Mouse (Mus musculus) thymus, adult 2 months (tissue): ENCODE results near the gene Olfr961. TPM values are rescaled to one million over a fixed set of nuclear protein-coding genes. Genes with fewer than 3 reads are reported as not detected.

Experiments
- DNase-seq: peaks from one replicate; pipeline ENCODE4 v3.0.0; 2021
- H3K27ac ChIP-seq: fragments of 200-500 bp; 2 replicates; pipeline ENCODE4 v1.5.1; 2012; ENCODE audit warnings: low read length, control low read depth; ENCODE audit not compliant: control insufficient read depth, insufficient read depth
- H3K27me3 ChIP-seq: fragments of 200-500 bp; 2 replicates; pipeline ENCODE4 v1.6.1; 2012; ENCODE audit warnings: mild to moderate bottlenecking, low read length, moderate library complexity, mixed read lengths; ENCODE audit not compliant: control insufficient read depth, insufficient read depth
- H3K36me3 ChIP-seq: fragments of 200-500 bp; 2 replicates; pipeline ENCODE4 v1.6.1; 2012; ENCODE audit warnings: mild to moderate bottlenecking, low read length, moderate library complexity; ENCODE audit not compliant: control insufficient read depth, insufficient read depth
- H3K4me1 ChIP-seq: fragments of 200-500 bp; replicated peaks from 2 replicates; pipeline ENCODE4 v1.6.1; 2012; ENCODE audit warnings: low read length; ENCODE audit not compliant: control insufficient read depth, insufficient read depth
- H3K4me3 ChIP-seq: fragments of 200-500 bp; 2 replicates; pipeline ENCODE4 v1.5.1; 2012; ENCODE audit warnings: mild to moderate bottlenecking, low read length, control low read depth, moderate library complexity; ENCODE audit not compliant: control insufficient read depth, insufficient read depth
- CTCF ChIP-seq: fragments of 200-500 bp; IDR thresholded peaks from 2 replicates; pipeline ENCODE4 v1.5.1; 2012; ENCODE audit warnings: mild to moderate bottlenecking, control low read depth, low read length, moderate library complexity, borderline replicate concordance; ENCODE audit not compliant: control insufficient read depth, poor library complexity, insufficient read depth; ENCODE audit errors: extremely low read depth
- POLR2A ChIP-seq: fragments of 200-500 bp; IDR thresholded peaks from 2 replicates; pipeline ENCODE4 v1.6.1; 2012; ENCODE audit warnings: mild to moderate bottlenecking, low read length, control low read depth, moderate library complexity; ENCODE audit not compliant: control insufficient read depth, poor library complexity, insufficient read depth; ENCODE audit errors: extremely low read depth
- WGBS: fragments of 180-500 bp; shearing (Covaris S2); methylation state at CpG from one replicate; pipeline ENCODE4 v1.1.7; 2018; 5-methylcytosine and 5-hydroxymethylcytosine counted together
- polyA plus RNA-seq: library from polyadenylated mRNA; depleted of rRNA; stranded (reverse); fragments of >200 nt; gene quantifications from 2 replicates; pipeline ENCODE4 v1.2.3, GENCODE M21; 2012; rRNA removed

Gene Olfr961
- polyA plus RNA-seq, result not detected in 2 replicates

- no peak for DNase-seq
- no peaks in the 10 kb centered on the region for H3K36me3 ChIP-seq
- H3K27ac ChIP-seq, result no peak within 1 kb of the TSS
- TF ChIP-seq POLR2A (no peak), CTCF (no peak)
- no peaks in the 10 kb centered on the region for H3K4me1 ChIP-seq
- no peaks in the 10 kb centered on the region for H3K27me3 ChIP-seq
- no peak within 1 kb of the TSS for H3K4me3 ChIP-seq
These were observed at the start of gene Olfr961 for GRCm38 (mm10) chr9:39644785-39645184. TSS of gene Olfr961 (plus strand) at chr9:39645085.

- DNase-seq, result no peak
- WGBS, result 6% methylated on average over 19 of the region's 19 CpGs
- Histone ChIP-seq H3K4me1 (no peaks in the 10 kb centered on the region), H3K27me3 (no peaks in the 10 kb centered on the region), H3K36me3 (no peaks in the 10 kb centered on the region), H3K4me3 (no peak overlapping the region), H3K27ac (no peak overlapping the region)
- TF ChIP-seq CTCF, result no peak
- no peak for TF ChIP-seq POLR2A
These were observed 42.2 kb upstream of the Olfr961 start for GRCm38 (mm10) chr9:39602536-39603332.

- Histone ChIP-seq H3K4me3 (no peak overlapping the region), H3K36me3 (no peaks in the 10 kb centered on the region), H3K27me3 (no peaks in the 10 kb centered on the region), H3K27ac (no peak overlapping the region), H3K4me1 (no peaks in the 10 kb centered on the region)
- 9% methylated on average over 9 of the region's 9 CpGs for WGBS
- TF ChIP-seq CTCF (no peak), POLR2A (no peak)
- no peak for DNase-seq
These were observed 41.5 kb upstream of the Olfr961 start for GRCm38 (mm10) chr9:39603333-39603845.

GRCm38 (mm10) chr9:39603999-39604453, 40.9 kb upstream of the Olfr961 start, which contains the start of gene AW551984:
TSS of gene AW551984 (minus strand) at chr9:39604403.
- no peak within 1 kb of the TSS for H3K4me3 ChIP-seq
- WGBS, result 7% methylated on average over 8 of the region's 8 CpGs
- no peaks in the 10 kb centered on the region for H3K36me3 ChIP-seq
- no peak within 1 kb of the TSS for H3K27ac ChIP-seq
- DNase-seq, result no peak
- no peaks in the 10 kb centered on the region for H3K4me1 ChIP-seq
- TF ChIP-seq POLR2A (no peak), CTCF (no peak)
- H3K27me3 ChIP-seq, result no peaks in the 10 kb centered on the region

GRCm38 (mm10) chr9:39608497-39608896, 36.4 kb upstream of the Olfr961 start:
- Histone ChIP-seq H3K27me3 (no peaks in the 10 kb centered on the region), H3K4me1 (no peaks in the 10 kb centered on the region), H3K36me3 (no peaks in the 10 kb centered on the region), H3K27ac (no peak overlapping the region), H3K4me3 (no peak overlapping the region)
- DNase-seq, result no peak
- TF ChIP-seq POLR2A, result no peak
- no peak for TF ChIP-seq CTCF

GRCm38 (mm10) chr9:39610355-39610754, 34.5 kb upstream of the Olfr961 start, which contains the start of gene Olfr148:
TSS of gene Olfr148 (plus strand) at chr9:39610655.
- no peak within 1 kb of the TSS for H3K27ac ChIP-seq
- H3K36me3 ChIP-seq, result no peaks in the 10 kb centered on the region
- no peak for DNase-seq
- no peaks in the 10 kb centered on the region for H3K4me1 ChIP-seq
- no peaks in the 10 kb centered on the region for H3K27me3 ChIP-seq
- no peak within 1 kb of the TSS for H3K4me3 ChIP-seq
- TF ChIP-seq CTCF (no peak), POLR2A (no peak)
- WGBS, result 83% methylated on average over 3 of the region's 3 CpGs

GRCm38 (mm10) chr9:39611953-39612352, 32.9 kb upstream of the Olfr961 start:
- no peaks in the 10 kb centered on the region for H3K4me1 ChIP-seq
- no peak overlapping the region for H3K27ac ChIP-seq
- DNase-seq, result no peak
- H3K4me3 ChIP-seq, result no peak overlapping the region
- H3K27me3 ChIP-seq, result no peaks in the 10 kb centered on the region
- TF ChIP-seq CTCF, result no peak
- no peak for TF ChIP-seq POLR2A
- 68% methylated on average over 1 of the region's 1 CpGs for WGBS
- no peaks in the 10 kb centered on the region for H3K36me3 ChIP-seq
